In genomic region chr13:55177903-55178496, GRCm38 (mm10) we compare ENCODE assay signal across 12 mouse cellular contexts. TPM values are rescaled to one million over a fixed set of nuclear protein-coding genes. Genes with fewer than 3 reads are reported as not detected.
DNase-seq lines count a peak whose midpoint lies in the region; ATAC-seq and TF ChIP-seq lines count a peak whose summit lies in the region.
"Had no signal": no experiment of that assay in that cellular context is flagged by ENCODE, and none has a peak within 500 bp of the region (broad histone marks: within the 10 kb centered on the region; RNA-seq: fewer than 3 reads in every experiment).

No protein-coding gene starts in this region.

- peaks cover 14% of the 10 kb centered on the region for H3K4me1 ChIP-seq in forebrain, embryonic 10.5 days
- H3K4me1 ChIP-seq in forebrain, embryonic 13.5 days: peaks cover 10% of the 10 kb centered on the region
- H3K4me1 ChIP-seq in liver, adult 2 months (ENCODE audit: control insufficient read depth, insufficient read depth, low read length): peaks cover 2% of the 10 kb centered on the region
- peaks cover 0 to 8% of the 10 kb centered on the region in 2 experiments; a peak in 3 of 4 replicates for H3K4me1 ChIP-seq in ES-E14 (ENCODE audit: control insufficient read depth in 2 of 2, insufficient read depth in 2 of 2, low read length in 2 of 2, poor library complexity in 1 of 2)

- H3K36me3 ChIP-seq in forebrain, embryonic 10.5 days (replicated peaks): no peaks in the 10 kb centered on the region
- H3K36me3 ChIP-seq in forebrain, embryonic 13.5 days (ENCODE audit: poor library complexity, severe bottlenecking): no peaks in the 10 kb centered on the region
- no peaks in the 10 kb centered on the region for H3K36me3 ChIP-seq in liver, adult 2 months (ENCODE audit: control insufficient read depth, insufficient read depth, low read length)
- no peaks in the 10 kb centered on the region for H3K36me3 ChIP-seq in ES-E14 (ENCODE audit: control insufficient read depth, insufficient read depth, low read length, poor library complexity, severe bottlenecking)

- DNase-seq in forebrain, embryonic 10.5 days (ENCODE audit: extremely low spot score, low spot score): no peak
- no peak for DNase-seq in liver, adult 2 months (ENCODE audit: extremely low read depth, low read depth, low spot score)
- DNase-seq in liver: no peak
- no peak for DNase-seq in ES-E14 (ENCODE audit: low read depth, low spot score)
- peak; percentile 47 for DNase-seq in heart, postnatal 25 days (ENCODE audit: low spot score)
- DNase-seq in B cell, adult 2 months: no peak

- no peaks in the 10 kb centered on the region for H3K79me2 ChIP-seq in liver, adult 2 months (ENCODE audit: control insufficient read depth, insufficient read depth, low read length)

- 60% methylated on average over 4 of the region's 4 CpGs for WGBS in forebrain, embryonic 10.5 days
- WGBS in forebrain, embryonic 13.5 days: 67% methylated on average over 4 of the region's 4 CpGs
- WGBS in liver, adult 2 months: 76% methylated on average over 4 of the region's 4 CpGs

- H3K4me2 ChIP-seq in forebrain, embryonic 13.5 days: no peak overlapping the region

- H3K27me3 ChIP-seq in forebrain, embryonic 10.5 days (ENCODE audit: poor library complexity, severe bottlenecking): no peaks in the 10 kb centered on the region
- no peaks in the 10 kb centered on the region for H3K27me3 ChIP-seq in forebrain, embryonic 13.5 days
- no peaks in the 10 kb centered on the region for H3K27me3 ChIP-seq in liver, adult 2 months (ENCODE audit: control insufficient read depth, insufficient read depth, low read length)

- H3K9me3 ChIP-seq in forebrain, embryonic 10.5 days: no peaks in the 10 kb centered on the region
- H3K9me3 ChIP-seq in forebrain, embryonic 13.5 days (replicated peaks): no peaks in the 10 kb centered on the region
- H3K9me3 ChIP-seq in ES-E14 (ENCODE audit: control insufficient read depth, insufficient read depth, low read depth, low read length): no peaks in the 10 kb centered on the region

- no peak overlapping the region for H3K4me3 ChIP-seq in forebrain, embryonic 10.5 days
- no peak overlapping the region for H3K4me3 ChIP-seq in forebrain, embryonic 13.5 days
- no peak overlapping the region for H3K4me3 ChIP-seq in liver, adult 2 months (ENCODE audit: insufficient read depth, low read depth, low read length)
- H3K4me3 ChIP-seq in ES-E14 (ENCODE audit: insufficient read depth in 1 of 2, low read depth in 1 of 2, low read length in 2 of 2, poor library complexity in 1 of 2, severe bottlenecking in 1 of 2): no peak overlapping the region

- TF ChIP-seq CTCF in liver, adult 2 months (IDR thresholded peaks at IDR 0.05; ENCODE audit: low read depth, low read length): peak; percentile 35; the same call in 1 of the 2 replicates

- ATAC-seq in forebrain, embryonic 13.5 days: no peak
- no peak for ATAC-seq in inflammation-experienced regulatory T-cells, adult 6 months

- peak overlapping the region; percentile 35; the same call in 1 of the 2 replicates for H3K27ac ChIP-seq in forebrain, embryonic 10.5 days
- no peak overlapping the region; the same call in 1 of the 2 replicates for H3K27ac ChIP-seq in forebrain, embryonic 13.5 days
- H3K27ac ChIP-seq in liver, adult 2 months (replicated peaks; ENCODE audit: insufficient read depth, low read depth, low read length): no peak overlapping the region
- peak overlapping the region; percentile 67; the same call in 1 of the 2 replicates for H3K27ac ChIP-seq in ES-E14 (ENCODE audit: insufficient read depth, low read depth, low read length, poor library complexity, severe bottlenecking)

- in situ Hi-C loops in ES-E14 (cut with MboI; ENCODE audit: low sequenced_read_pairs in 2 of 2, unreplicated experiment in 2 of 2): no loop called here

- no peak overlapping the region for H3K9ac ChIP-seq in forebrain, embryonic 13.5 days
- H3K9ac ChIP-seq in liver, adult 2 months (ENCODE audit: low read depth, low read length): no peak overlapping the region
- H3K9ac ChIP-seq in ES-E14 (ENCODE audit: insufficient read depth, low read depth, low read length, poor library complexity, severe bottlenecking): peak overlapping the region; percentile 53; the same call in 1 of the 2 replicates

- TF ChIP-seq POLR2A in liver, adult 2 months (IDR thresholded peaks at IDR 0.05; ENCODE audit: extremely low read depth, insufficient read depth, low read length): no peak

- intact Hi-C loops in heart, postnatal 25 days (cut with DNase I): loop anchor here (2.0 kb wide), 3 partner anchors 43 to 377 kb away; no protein-coding TSS in a partner anchor

TF ChIP-seq in ES-E14, 5 proteins besides CTCF, POLR2A, EP300 and RAD21:
- TF ChIP-seq HCFC1 (IDR thresholded peaks at IDR 0.05; ENCODE audit: borderline replicate concordance, insufficient read depth, low read length) (no peak), CHD2 (IDR thresholded peaks at IDR 0.05; ENCODE audit: low read depth, low read length) (no peak), ZC3H11A (IDR thresholded peaks at IDR 0.05; ENCODE audit: borderline replicate concordance, low read depth, low read length) (no peak), MAFK (IDR thresholded peaks at IDR 0.05; ENCODE audit: insufficient read depth, low read depth, low read length) (no peak), ZNF384 (IDR thresholded peaks at IDR 0.05; ENCODE audit: low read depth, low read length) (no peak)

RNA-seq across cellular contexts. Expression of gene Fgfr4, which starts 25.6 kb away (rescaled TPM):
- polyA plus RNA-seq in forebrain, embryonic 10.5 days (2016; fragmentation: Nextera tagmentation; extraction: Ambion mirVana): 0.16 and 0.30 TPM in 2 replicates
- polyA plus RNA-seq in forebrain, embryonic 13.5 days (2015; fragmentation: Nextera tagmentation; extraction: Ambion mirVana): 0.25 and 0.48 TPM in 2 replicates
- 6.6 and 16.9 TPM in 2 replicates for total RNA-seq in liver, adult 2 months (2014; rRNA removed)
- 49.9 and 52.4 TPM in 2 replicates for polyA plus RNA-seq in liver, adult 2 months (2012; rRNA removed)
- 1.8 and 2.4 TPM in 2 replicates for total RNA-seq in ES-E14 (2012; rRNA removed)
- total RNA-seq in heart, postnatal 25 days (2021): under 1 TPM; 0.11 to 0.44 TPM
- not detected for polyA plus RNA-seq in inflammation-experienced regulatory T-cells, adult 6 months (2017; shearing (Covaris generic))
- polyA plus RNA-seq: CD4-positive, CD25-positive, alpha-beta regulatory T cell, adult 4 months had no signal

RNA-seq across cellular contexts. Expression of gene Nsd1, which starts 31.6 kb away (rescaled TPM):
- polyA plus RNA-seq in forebrain, embryonic 10.5 days (2016; fragmentation: Nextera tagmentation; extraction: Ambion mirVana): 66.8 and 70.1 TPM in 2 replicates
- 70.7 and 77.2 TPM in 2 replicates for polyA plus RNA-seq in forebrain, embryonic 13.5 days (2015; fragmentation: Nextera tagmentation; extraction: Ambion mirVana)
- total RNA-seq in liver, adult 2 months (2014; rRNA removed): 45.4 TPM in 2 replicates
- 8.0 and 8.9 TPM in 2 replicates for polyA plus RNA-seq in liver, adult 2 months (2012; rRNA removed)
- total RNA-seq in ES-E14 (2012; rRNA removed): 120 and 135 TPM in 2 replicates
- 10 to 100 TPM; 59.1 to 65.4 TPM for total RNA-seq in heart, postnatal 25 days (2021)
- 10 to 100 TPM; 46.7 to 76.6 (median 60.1) TPM for polyA plus RNA-seq in inflammation-experienced regulatory T-cells, adult 6 months (2017; shearing (Covaris generic))

RNA-seq across cellular contexts. Expression of gene Gm17617, which starts 44.7 kb away (rescaled TPM):
- not detected in 2 replicates for polyA plus RNA-seq in forebrain, embryonic 10.5 days (2016; fragmentation: Nextera tagmentation; extraction: Ambion mirVana)
- not detected in 2 replicates for polyA plus RNA-seq in forebrain, embryonic 13.5 days (2015; fragmentation: Nextera tagmentation; extraction: Ambion mirVana)
- not detected in 2 replicates for total RNA-seq in liver, adult 2 months (2014; rRNA removed)
- polyA plus RNA-seq in liver, adult 2 months (2012; rRNA removed): not detected in 2 replicates
- total RNA-seq in ES-E14 (2012; rRNA removed): not detected in 2 replicates
- not detected for total RNA-seq in heart, postnatal 25 days (2021)
- not detected for polyA plus RNA-seq in inflammation-experienced regulatory T-cells, adult 6 months (2017; shearing (Covaris generic))
- total RNA-seq: gastrocnemius, postnatal 4 days; left cerebral cortex, postnatal 4 days had no signal
- polyA plus RNA-seq: CD4-positive, CD25-positive, alpha-beta regulatory T cell, adult 4 months; kidney, embryonic 14.5 days had no signal

Comparison
In these comparisons a context has a peak if more than half of its experiments do, and no peak if none do; other contexts are left out.
1. H3K27ac ChIP-seq: peak in forebrain, embryonic 10.5 days (single experiment) and ES-E14 (single experiment); none in forebrain, embryonic 13.5 days (single experiment) and liver, adult 2 months (single experiment).
2. RNA of gene Fgfr4, which starts 25.6 kb away (polyA plus RNA-seq): 49.9 to 52.4 TPM in liver, adult 2 months; 0.25 to 0.48 TPM in forebrain, embryonic 13.5 days, 0.16 to 0.30 TPM in forebrain, embryonic 10.5 days and not detected in inflammation-experienced regulatory T-cells, adult 6 months; every median in the first group is over 10 times any median in the second.